Mouse (Mus musculus) liver, embryonic 14.5 days (tissue): Measurements from ENCODE around the gene Selenoi.

ENCODE experiments used
- CTCF ChIP-seq: IDR thresholded peaks from 2 replicates; pipeline ENCODE4 v1.5.1; 2016; ENCODE audit warnings: antibody characterized with exemption, low read depth, control low read depth
- EP300 ChIP-seq: IDR thresholded peaks from 2 replicates; pipeline ENCODE4 v1.6.1; 2016; ENCODE audit warnings: antibody characterized with exemption, low read depth

- TF ChIP-seq CTCF (no peak), EP300 (peak; percentile 81)
Measured at GRCm38 (mm10) chr5:30287106-30287882, 54.9 kb downstream of the Selenoi start.
